Mouse (Mus musculus) limb, embryonic 12.5 days (tissue): ENCODE results near the gene Carmil2. TPM values are rescaled to one million over a fixed set of nuclear protein-coding genes. Genes with fewer than 3 reads are reported as not detected.

Source experiments
- ATAC-seq: fragments of 200-750 bp; cut with Nextera tagmentation; 2 replicates; pipeline ENCODE4 v1.8.0; 2017; ENCODE audit warnings: low read depth, moderate TSS enrichment; ENCODE audit not compliant: insufficient number of reproducible peaks, insufficient read depth, low FRiP score, low TSS enrichment
- H3K27ac ChIP-seq: fragments of 300-500 bp; sonication (generic); 2 replicates; pipeline ENCODE4 v1.5.1; 2016; ENCODE audit warnings: mild to moderate bottlenecking, moderate library complexity
- H3K27me3 ChIP-seq: fragments of 300-500 bp; sonication (generic); 2 replicates; pipeline ENCODE4 v1.6.1; 2016; ENCODE audit warnings: mild to moderate bottlenecking, moderate library complexity
- H3K36me3 ChIP-seq: fragments of 300-500 bp; sonication (generic); 2 replicates; pipeline ENCODE4 v1.6.1; 2016; ENCODE audit warnings: mild to moderate bottlenecking, moderate library complexity
- H3K4me1 ChIP-seq: fragments of 300-500 bp; sonication (generic); replicated peaks from 2 replicates; pipeline ENCODE4 v1.6.1; 2016
- H3K4me2 ChIP-seq: fragments of 300-500 bp; sonication (generic); 2 replicates; pipeline ENCODE4 v1.6.1; 2016; ENCODE audit warnings: mild to moderate bottlenecking, moderate library complexity
- H3K4me3 ChIP-seq: fragments of 300-500 bp; sonication (generic); replicated peaks from 2 replicates; pipeline ENCODE4 v1.5.1; 2016; ENCODE audit warnings: mild to moderate bottlenecking
- H3K9ac ChIP-seq: fragments of 300-500 bp; sonication (generic); replicated peaks from 2 replicates; pipeline ENCODE4 v1.6.1; 2016; ENCODE audit warnings: mild to moderate bottlenecking, moderate library complexity
- H3K9me3 ChIP-seq: fragments of 300-500 bp; sonication (generic); 2 replicates; pipeline ENCODE4 v1.6.1; 2016; ENCODE audit warnings: mild to moderate bottlenecking, moderate library complexity
- WGBS: fragments of 180-500 bp; shearing (Covaris S2); methylation state at CpG from one replicate; pipeline ENCODE4 v1.1.7; 2016; 5-methylcytosine and 5-hydroxymethylcytosine counted together
- polyA plus RNA-seq: library from polyadenylated mRNA; unstranded; fragments of >200 nt; fragmentation: Nextera tagmentation; extraction: Ambion mirVana; gene quantifications from 2 replicates; pipeline ENCODE4 v1.2.1, GENCODE M21; 2016

The Carmil2 gene
- polyA plus RNA-seq, 1 experiment from 2014 or later: 0.59 TPM

- peak overlapping the region; percentile 35; the same call in 1 of the 2 replicates for H3K27ac ChIP-seq
These were observed 41.5 kb downstream of the Carmil2 start for GRCm38 (mm10) chr8:105727397-105728124.

DNA sequence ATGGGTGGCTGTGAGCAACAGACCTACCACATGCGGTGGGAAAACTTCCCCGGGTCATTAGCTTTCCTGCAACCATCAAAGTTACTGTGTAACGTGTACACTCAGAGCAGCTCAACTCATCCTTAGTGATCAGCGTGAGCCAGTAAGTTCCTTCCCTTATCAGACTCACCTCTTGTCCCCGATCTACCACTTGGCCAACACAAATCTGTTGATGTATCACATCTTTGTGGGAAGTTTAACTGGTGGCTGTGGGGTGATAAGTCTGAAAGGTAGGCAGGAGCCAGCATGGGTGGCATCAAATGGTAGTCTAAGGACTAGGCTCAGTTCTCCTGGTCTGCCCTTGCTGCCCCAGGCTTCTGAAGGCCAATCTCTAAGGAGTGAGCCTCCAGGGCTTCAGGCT, 46.1 kb downstream of the Carmil2 start:
- no peak overlapping the region for H3K9ac ChIP-seq
- H3K9me3 ChIP-seq: no peaks in the 10 kb centered on the region
- no peak overlapping the region for H3K27ac ChIP-seq
- no peak overlapping the region for H3K4me3 ChIP-seq
- peaks cover 17% of the 10 kb centered on the region for H3K36me3 ChIP-seq
- no peak overlapping the region for H3K4me2 ChIP-seq
- 95% methylated on average over 5 of the region's 5 CpGs for WGBS
- H3K4me1 ChIP-seq: no peaks in the 10 kb centered on the region
- ATAC-seq: no peak
- no peaks in the 10 kb centered on the region for H3K27me3 ChIP-seq

More at GRCm38 (mm10) chr8:105727397-105728124, 41.5 kb downstream of the Carmil2 start:
- no peak overlapping the region for H3K9ac ChIP-seq
- no peak overlapping the region for H3K4me3 ChIP-seq
- no peaks in the 10 kb centered on the region for H3K9me3 ChIP-seq
- ATAC-seq: no peak
- H3K27me3 ChIP-seq: no peaks in the 10 kb centered on the region
- no peak overlapping the region for H3K4me2 ChIP-seq
- peaks cover 46% of the 10 kb centered on the region for H3K36me3 ChIP-seq
- no peaks in the 10 kb centered on the region for H3K4me1 ChIP-seq
- 84% methylated on average over 18 of the region's 18 CpGs for WGBS

DNA sequence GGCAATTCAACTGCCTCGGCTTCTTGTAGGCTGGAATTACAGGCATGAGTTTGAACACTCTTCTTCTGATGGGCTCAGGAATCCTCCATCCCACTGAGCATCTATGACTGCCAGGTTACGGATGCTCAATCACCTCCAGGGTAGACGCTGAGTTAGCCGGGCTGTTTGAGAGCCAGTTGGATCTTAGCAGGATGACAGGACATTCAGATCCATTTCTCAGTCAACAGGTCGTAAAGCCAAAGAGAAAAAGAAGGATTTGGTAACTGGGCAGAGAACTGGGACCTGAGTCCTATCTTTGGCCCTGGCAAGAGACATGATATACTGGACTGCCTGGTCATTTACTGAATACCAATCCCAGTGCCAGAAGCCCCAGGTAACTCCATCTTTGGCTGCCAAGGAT, 53.1 kb downstream of the Carmil2 start:
- Histone ChIP-seq H3K9ac (no peak overlapping the region), H3K36me3 (peaks cover 17% of the 10 kb centered on the region; the same call in 1 of the 2 replicates), H3K4me1 (peaks cover 7% of the 10 kb centered on the region; the same call in 1 of the 2 replicates), H3K27me3 (no peaks in the 10 kb centered on the region), H3K4me3 (no peak overlapping the region), H3K27ac (no peak overlapping the region), H3K9me3 (no peaks in the 10 kb centered on the region), H3K4me2 (no peak overlapping the region)
- ATAC-seq: no peak
- WGBS: 87% methylated on average over 5 of the region's 5 CpGs

- Histone ChIP-seq H3K9me3 (no peaks in the 10 kb centered on the region), H3K27me3 (no peaks in the 10 kb centered on the region), H3K9ac (no peak overlapping the region), H3K4me2 (no peak overlapping the region), H3K4me1 (peaks cover 14% of the 10 kb centered on the region), H3K27ac (no peak overlapping the region), H3K36me3 (peaks cover 10% of the 10 kb centered on the region; the same call in 1 of the 2 replicates), H3K4me3 (no peak overlapping the region)
- ATAC-seq: no peak
- WGBS: 85% methylated on average over 4 of the region's 4 CpGs
These were observed 57.2 kb downstream of the Carmil2 start for GRCm38 (mm10) chr8:105743301-105743700.

Other genes with a start within 250 kb of the Carmil2 start
- 25.3 and 28.9 TPM in 2 replicates for gene Tppp3, start 214.7 kb upstream of the Carmil2 start, polyA plus RNA-seq
- gene Zdhhc1, start 189.4 kb upstream of the Carmil2 start, polyA plus RNA-seq: 34.8 and 36.9 TPM in 2 replicates
- 28.2 and 30.6 TPM in 2 replicates for gene Hsd11b2, start 167.5 kb upstream of the Carmil2 start, polyA plus RNA-seq
- 60.5 and 61.5 TPM in 2 replicates for gene Atp6v0d1, start 120.2 kb upstream of the Carmil2 start, polyA plus RNA-seq
- 11.3 and 16.8 TPM in 2 replicates for gene Ripor1, start 81.0 kb upstream of the Carmil2 start, polyA plus RNA-seq
- 149 and 160 TPM in 2 replicates for gene Ctcf, start 49.7 kb upstream of the Carmil2 start, polyA plus RNA-seq
- gene Agrp, start 48.9 kb upstream of the Carmil2 start, polyA plus RNA-seq: 0.97 and 1.4 TPM in 2 replicates
- 75.3 and 76.7 TPM in 2 replicates for gene Acd, start 14.8 kb downstream of the Carmil2 start, polyA plus RNA-seq
- gene Pard6a, start 14.9 kb downstream of the Carmil2 start, polyA plus RNA-seq: 14.6 and 16.1 TPM in 2 replicates
- 0.25 TPM in 1 of 2 replicates, not detected in the other for gene 4933405L10Rik, start 21.4 kb downstream of the Carmil2 start, polyA plus RNA-seq
- gene Enkd1, start 21.9 kb downstream of the Carmil2 start, polyA plus RNA-seq: 34.9 and 35.9 TPM in 2 replicates
- gene Gfod2, start 72.4 kb downstream of the Carmil2 start, polyA plus RNA-seq: 29.0 and 30.2 TPM in 2 replicates
- gene Ranbp10, start 141.1 kb downstream of the Carmil2 start, polyA plus RNA-seq: 14.9 and 17.2 TPM in 2 replicates
- gene Tsnaxip1, start 141.5 kb downstream of the Carmil2 start, polyA plus RNA-seq: 0.17 and 0.56 TPM in 2 replicates
- gene Cenpt, start 167.0 kb downstream of the Carmil2 start, polyA plus RNA-seq: 55.3 and 59.2 TPM in 2 replicates
- 85.6 and 96.3 TPM in 2 replicates for gene Thap11, start 168.9 kb downstream of the Carmil2 start, polyA plus RNA-seq
- gene Nutf2, start 174.3 kb downstream of the Carmil2 start, polyA plus RNA-seq: 253 and 266 TPM in 2 replicates
- 72.0 and 75.7 TPM in 2 replicates for gene Edc4, start 194.6 kb downstream of the Carmil2 start, polyA plus RNA-seq
- 0.38 and 0.77 TPM in 2 replicates for gene Nrn1l, start 207.3 kb downstream of the Carmil2 start, polyA plus RNA-seq
- gene Pskh1, start 214.2 kb downstream of the Carmil2 start, polyA plus RNA-seq: 43.0 and 48.2 TPM in 2 replicates
- 1.3 and 1.6 TPM in 2 replicates for gene Ctrl, start 247.6 kb downstream of the Carmil2 start, polyA plus RNA-seq